Mouse (Mus musculus): ENCODE measurements around the gene Rhpn2. TPM values are rescaled to one million over a fixed set of nuclear protein-coding genes. Genes with fewer than 3 reads are reported as not detected.

Rhpn2 gene
- polyA plus RNA-seq, 1 experiment from 2014 or later: 3.9 TPM

DNA sequence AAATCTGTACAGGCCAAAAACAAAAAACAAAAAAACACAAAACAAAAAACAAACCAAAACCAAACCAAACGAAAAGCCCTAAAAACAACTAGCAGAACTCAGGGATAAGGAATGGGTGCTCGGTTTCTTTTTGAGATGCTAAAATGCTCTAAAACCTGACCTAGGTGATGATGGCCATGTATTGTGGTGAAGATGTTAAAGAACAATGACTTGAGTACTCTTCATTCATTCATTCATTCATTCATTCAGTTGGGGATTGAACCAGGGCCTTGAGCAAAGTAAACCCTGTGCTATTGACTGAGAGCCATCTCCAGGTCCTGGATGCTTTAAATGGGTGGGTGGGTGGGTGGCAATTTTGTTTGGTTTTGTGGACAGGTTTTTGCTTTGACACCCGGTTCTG is 17.2 kb downstream of the Rhpn2 start:
- no peak overlapping the region for H3K27ac ChIP-seq
- H3K9ac ChIP-seq: no peak overlapping the region
- H3K4me1 ChIP-seq (replicated peaks): no peaks in the 10 kb centered on the region
- 91% methylated on average over 3 of the region's 3 CpGs for WGBS
- H3K4me2 ChIP-seq: no peak overlapping the region
- no peak for ATAC-seq (ENCODE audit: low FRiP score)
- no peaks in the 10 kb centered on the region for H3K9me3 ChIP-seq
- H3K36me3 ChIP-seq: no peaks in the 10 kb centered on the region
- H3K4me3 ChIP-seq: no peak overlapping the region
- H3K27me3 ChIP-seq: no peaks in the 10 kb centered on the region

DNA sequence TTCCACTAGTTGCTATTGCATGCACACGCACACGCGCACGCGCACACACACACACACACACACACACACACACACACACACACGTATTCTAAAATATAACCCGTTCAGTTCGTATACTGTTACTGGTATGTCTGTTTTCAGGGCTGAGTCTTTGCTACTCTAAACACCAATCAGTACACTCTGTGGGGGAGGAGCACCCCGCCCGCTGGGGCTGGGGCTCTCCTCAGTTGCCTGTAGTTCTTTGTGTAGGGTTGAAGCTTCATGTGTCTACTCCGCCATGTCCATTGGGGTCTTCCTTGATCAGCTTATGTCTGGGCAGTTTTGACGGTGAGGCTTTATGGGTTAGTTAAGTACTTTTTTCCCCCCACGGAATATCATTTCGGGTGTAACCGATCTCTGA is 19.3 kb downstream of the Rhpn2 start:
- H3K9me3 ChIP-seq: no peaks in the 10 kb centered on the region
- H3K27ac ChIP-seq: no peak overlapping the region
- H3K4me1 ChIP-seq (replicated peaks): no peaks in the 10 kb centered on the region
- no peaks in the 10 kb centered on the region for H3K36me3 ChIP-seq
- whole genome bisulfite sequencing: 92% methylated on average over 15 of the region's 15 CpGs
- no peak for ATAC-seq (ENCODE audit: low FRiP score)
- no peak overlapping the region for H3K9ac ChIP-seq
- no peaks in the 10 kb centered on the region for H3K27me3 ChIP-seq
- no peak overlapping the region for H3K4me3 ChIP-seq
- no peak overlapping the region for H3K4me2 ChIP-seq

DNA sequence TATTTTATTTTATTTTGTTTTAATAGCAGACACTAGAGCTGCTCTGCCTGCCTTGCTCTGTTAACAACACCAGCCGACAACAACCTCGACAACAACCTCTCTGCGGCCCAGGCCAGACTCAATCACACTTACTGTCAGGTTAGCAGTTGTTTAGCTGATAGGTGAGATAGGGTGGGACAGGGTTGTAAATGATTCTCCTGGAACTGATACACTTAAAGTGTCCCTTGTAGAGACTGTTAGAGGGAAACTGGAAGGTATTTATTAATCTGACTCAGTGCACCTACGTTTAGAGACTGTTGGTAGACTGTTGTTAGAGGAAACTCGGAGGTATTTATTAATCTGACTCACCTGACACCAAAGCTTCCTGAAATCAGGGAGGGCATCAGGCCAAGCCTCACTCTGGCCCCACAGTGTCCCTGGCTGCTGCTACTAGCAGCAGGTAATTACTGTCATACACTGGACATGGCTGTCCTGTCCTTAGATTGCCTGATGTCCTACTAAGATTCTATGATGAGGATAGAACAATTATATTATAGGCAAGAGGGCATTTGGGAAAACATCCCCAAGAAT is 21.4 kb downstream of the Rhpn2 start:
- no peak overlapping the region for H3K27ac ChIP-seq
- no peaks in the 10 kb centered on the region for H3K27me3 ChIP-seq
- no peak overlapping the region for H3K9ac ChIP-seq
- no peaks in the 10 kb centered on the region for H3K9me3 ChIP-seq
- H3K4me3 ChIP-seq: no peak overlapping the region
- H3K4me1 ChIP-seq (replicated peaks): no peaks in the 10 kb centered on the region
- 87% methylated on average over 5 of the region's 5 CpGs for WGBS
- ATAC-seq (ENCODE audit: low FRiP score): no peak
- no peaks in the 10 kb centered on the region for H3K36me3 ChIP-seq
- no peak overlapping the region for H3K4me2 ChIP-seq

DNA sequence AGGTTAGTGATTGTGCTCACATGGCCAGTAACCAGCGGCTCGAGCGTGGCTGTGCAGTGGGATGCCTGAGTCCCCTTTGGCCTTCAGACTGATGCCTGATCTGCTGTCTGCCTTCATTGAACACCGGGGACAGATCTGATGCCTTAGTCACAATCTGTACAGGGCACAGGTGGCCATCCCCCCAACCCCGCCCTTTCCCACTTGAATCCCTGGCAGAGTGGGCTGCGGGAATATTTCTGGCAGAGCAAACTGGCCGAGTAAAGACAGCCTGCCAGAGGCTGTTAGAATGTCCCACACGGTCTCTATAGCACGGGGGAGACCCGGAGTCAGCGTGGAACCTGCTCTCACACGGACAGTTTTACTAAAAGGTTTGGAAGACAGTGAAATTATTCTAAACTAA is 23.7 kb downstream of the Rhpn2 start:
- Histone ChIP-seq H3K36me3 (no peaks in the 10 kb centered on the region), H3K27me3 (no peaks in the 10 kb centered on the region), H3K27ac (no peak overlapping the region), H3K4me1 (replicated peaks) (no peaks in the 10 kb centered on the region), H3K9ac (no peak overlapping the region), H3K9me3 (no peaks in the 10 kb centered on the region), H3K4me2 (no peak overlapping the region), H3K4me3 (no peak overlapping the region)
- 89% methylated on average over 12 of the region's 12 CpGs for WGBS
- no peak for ATAC-seq (ENCODE audit: low FRiP score)

DNA sequence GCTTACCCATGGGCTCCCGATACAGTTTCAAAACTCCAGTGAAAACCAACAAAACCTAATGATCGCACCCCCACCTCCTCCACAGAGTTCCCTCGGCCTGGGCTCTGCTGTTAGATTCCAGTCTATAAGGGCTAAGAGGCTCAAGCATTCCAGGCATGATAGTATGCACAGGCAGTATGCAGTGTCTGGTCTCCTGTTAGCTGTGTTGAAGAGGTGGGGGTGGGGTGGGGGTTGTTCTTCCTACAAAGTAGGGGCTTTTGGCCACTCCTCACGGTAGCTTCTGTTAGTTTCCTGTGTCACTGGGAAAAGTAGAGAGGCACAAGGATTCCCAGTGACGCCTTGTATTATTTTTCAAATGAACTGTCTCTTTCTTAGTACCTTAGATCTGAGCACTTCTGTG is 28.3 kb downstream of the Rhpn2 start:
- Histone ChIP-seq H3K9ac (no peak overlapping the region), H3K27me3 (no peaks in the 10 kb centered on the region), H3K4me1 (replicated peaks) (no peaks in the 10 kb centered on the region), H3K36me3 (no peaks in the 10 kb centered on the region), H3K4me2 (no peak overlapping the region), H3K9me3 (no peaks in the 10 kb centered on the region), H3K27ac (no peak overlapping the region), H3K4me3 (no peak overlapping the region)
- no peak for ATAC-seq (ENCODE audit: low FRiP score)
- 75% methylated on average over 5 of the region's 5 CpGs for WGBS

DNA sequence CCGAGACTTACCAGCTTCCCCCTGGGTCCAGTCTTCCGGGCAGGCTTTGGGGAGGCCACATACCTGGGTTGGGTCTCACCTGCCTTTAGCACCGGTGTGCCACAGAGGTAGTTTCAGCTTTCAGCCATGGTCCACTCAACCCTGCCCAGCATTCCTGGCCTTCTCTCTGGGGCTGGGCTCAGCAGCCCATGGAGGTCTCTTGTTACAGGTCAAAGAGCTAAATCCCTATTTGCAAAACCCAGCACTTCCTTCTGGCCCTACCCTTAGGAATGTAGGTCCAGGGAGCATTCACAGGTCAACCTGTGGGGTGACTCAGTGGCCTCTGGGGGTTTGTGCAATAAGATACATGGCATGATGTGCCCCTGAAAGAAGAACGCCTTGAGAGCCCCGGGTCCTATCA is 28.9 kb downstream of the Rhpn2 start:
- no peaks in the 10 kb centered on the region for H3K9me3 ChIP-seq
- H3K9ac ChIP-seq: no peak overlapping the region
- no peaks in the 10 kb centered on the region for H3K4me1 ChIP-seq (replicated peaks)
- no peak overlapping the region for H3K4me3 ChIP-seq
- H3K4me2 ChIP-seq: no peak overlapping the region
- ATAC-seq (ENCODE audit: low FRiP score): no peak
- no peaks in the 10 kb centered on the region for H3K27me3 ChIP-seq
- WGBS: 82% methylated on average over 5 of the region's 5 CpGs
- H3K27ac ChIP-seq: no peak overlapping the region
- H3K36me3 ChIP-seq: no peaks in the 10 kb centered on the region

DNA sequence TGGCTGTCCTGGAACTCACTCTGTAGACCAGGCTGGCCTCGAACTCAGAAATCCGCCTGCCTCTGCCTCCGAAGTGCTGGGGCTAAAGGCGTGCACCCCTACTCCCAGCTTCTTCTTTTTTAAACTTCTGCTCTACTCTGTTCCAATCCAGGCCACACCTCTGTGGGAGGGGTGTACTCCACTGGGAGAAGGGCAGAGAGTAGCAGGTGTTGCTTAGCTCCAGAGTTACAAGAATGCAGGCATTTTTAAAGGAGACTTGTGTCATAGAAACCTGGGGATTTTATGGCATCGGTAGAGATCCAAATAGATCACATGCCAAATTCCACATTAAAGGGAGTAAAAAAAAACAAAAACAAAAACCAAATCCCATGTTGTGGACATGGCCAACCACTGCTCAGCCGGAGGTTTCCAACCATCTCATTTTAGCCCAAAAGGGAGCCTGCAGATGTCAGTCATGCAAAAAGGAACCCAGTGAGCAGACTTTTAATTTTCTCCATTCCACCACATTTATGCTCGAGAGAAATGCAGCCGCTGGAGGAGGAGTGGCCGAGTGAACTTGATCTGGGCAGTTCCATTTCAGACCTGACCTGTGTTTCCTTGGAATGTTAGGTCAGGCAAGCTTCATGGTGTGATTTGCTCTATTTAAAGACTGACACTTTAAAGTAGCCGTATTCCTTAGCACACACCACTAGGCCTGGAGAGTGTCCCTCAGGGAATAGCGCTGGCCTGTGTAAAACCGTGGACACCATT is 31.4 kb downstream of the Rhpn2 start:
- Histone ChIP-seq H3K4me3 (no peak overlapping the region), H3K4me2 (no peak overlapping the region), H3K4me1 (replicated peaks) (no peaks in the 10 kb centered on the region), H3K27me3 (no peaks in the 10 kb centered on the region), H3K27ac (no peak overlapping the region), H3K36me3 (no peaks in the 10 kb centered on the region), H3K9ac (no peak overlapping the region), H3K9me3 (no peaks in the 10 kb centered on the region)
- ATAC-seq (ENCODE audit: low FRiP score): no peak
- WGBS: 77% methylated on average over 12 of the region's 12 CpGs

DNA sequence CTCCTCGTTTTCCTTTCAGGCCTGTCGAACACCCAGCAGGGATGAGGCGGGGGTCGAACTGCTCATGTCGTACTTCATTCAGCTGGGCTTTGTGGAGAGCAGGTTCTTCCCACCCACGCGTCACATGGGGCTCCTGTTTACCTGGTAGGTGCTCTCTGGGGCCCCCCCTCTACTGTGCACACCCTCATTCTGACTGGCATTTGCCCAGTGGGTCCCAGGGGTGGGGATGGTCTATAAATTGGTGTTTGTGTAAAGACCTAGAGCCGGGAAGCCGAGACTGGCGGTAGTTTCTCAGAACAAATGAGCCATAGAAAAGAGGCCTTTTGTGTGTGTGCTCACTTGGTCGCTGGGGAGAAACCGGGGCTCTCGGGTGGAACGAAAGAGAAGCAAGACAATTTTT is 37.1 kb downstream of the Rhpn2 start:
- Histone ChIP-seq H3K27ac (peak overlapping the region; percentile 53; the same call in 1 of the 2 replicates), H3K36me3 (no peaks in the 10 kb centered on the region), H3K9ac (no peak overlapping the region), H3K4me2 (no peak overlapping the region), H3K9me3 (no peaks in the 10 kb centered on the region), H3K4me1 (replicated peaks) (peaks cover 7% of the 10 kb centered on the region; the same call in 1 of the 2 replicates), H3K27me3 (no peaks in the 10 kb centered on the region), H3K4me3 (no peak overlapping the region)
- no peak for ATAC-seq (ENCODE audit: low FRiP score)
- 10% methylated on average over 14 of the region's 14 CpGs for WGBS

DNA sequence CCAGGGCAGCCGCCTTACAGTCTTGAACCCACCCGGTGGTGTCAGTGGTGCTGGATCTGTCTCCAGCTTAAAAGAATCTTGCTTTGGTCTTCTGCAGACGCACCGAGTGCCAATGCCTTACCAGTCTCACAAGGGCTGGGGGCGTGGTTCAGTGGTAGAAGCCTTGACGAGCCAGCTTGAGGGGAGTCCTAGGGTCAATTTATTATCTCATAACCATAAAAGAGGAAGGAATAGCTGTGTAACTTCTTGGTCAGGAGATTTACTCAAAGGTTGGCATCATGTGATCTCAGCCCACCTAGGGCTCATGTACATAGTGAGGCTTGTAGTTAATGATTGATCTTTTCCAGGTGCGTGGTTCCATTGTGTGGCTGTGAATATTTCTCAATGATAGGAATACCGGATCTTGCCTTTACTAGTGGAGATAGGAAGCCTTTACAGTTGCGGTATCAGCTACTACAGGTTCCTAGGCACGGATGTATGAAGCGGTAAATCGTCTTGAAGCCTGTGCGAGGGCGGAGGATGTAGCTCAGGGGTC is 38.6 kb downstream of the Rhpn2 start:
- H3K9me3 ChIP-seq: no peaks in the 10 kb centered on the region
- H3K4me1 ChIP-seq (replicated peaks): peaks cover 7% of the 10 kb centered on the region; the same call in 1 of the 2 replicates
- H3K4me3 ChIP-seq: no peak overlapping the region
- H3K4me2 ChIP-seq: no peak overlapping the region
- no peaks in the 10 kb centered on the region for H3K27me3 ChIP-seq
- no peaks in the 10 kb centered on the region for H3K36me3 ChIP-seq
- no peak for ATAC-seq (ENCODE audit: low FRiP score)
- 93% methylated on average over 14 of the region's 14 CpGs for WGBS
- no peak overlapping the region for H3K27ac ChIP-seq
- H3K9ac ChIP-seq: no peak overlapping the region

DNA sequence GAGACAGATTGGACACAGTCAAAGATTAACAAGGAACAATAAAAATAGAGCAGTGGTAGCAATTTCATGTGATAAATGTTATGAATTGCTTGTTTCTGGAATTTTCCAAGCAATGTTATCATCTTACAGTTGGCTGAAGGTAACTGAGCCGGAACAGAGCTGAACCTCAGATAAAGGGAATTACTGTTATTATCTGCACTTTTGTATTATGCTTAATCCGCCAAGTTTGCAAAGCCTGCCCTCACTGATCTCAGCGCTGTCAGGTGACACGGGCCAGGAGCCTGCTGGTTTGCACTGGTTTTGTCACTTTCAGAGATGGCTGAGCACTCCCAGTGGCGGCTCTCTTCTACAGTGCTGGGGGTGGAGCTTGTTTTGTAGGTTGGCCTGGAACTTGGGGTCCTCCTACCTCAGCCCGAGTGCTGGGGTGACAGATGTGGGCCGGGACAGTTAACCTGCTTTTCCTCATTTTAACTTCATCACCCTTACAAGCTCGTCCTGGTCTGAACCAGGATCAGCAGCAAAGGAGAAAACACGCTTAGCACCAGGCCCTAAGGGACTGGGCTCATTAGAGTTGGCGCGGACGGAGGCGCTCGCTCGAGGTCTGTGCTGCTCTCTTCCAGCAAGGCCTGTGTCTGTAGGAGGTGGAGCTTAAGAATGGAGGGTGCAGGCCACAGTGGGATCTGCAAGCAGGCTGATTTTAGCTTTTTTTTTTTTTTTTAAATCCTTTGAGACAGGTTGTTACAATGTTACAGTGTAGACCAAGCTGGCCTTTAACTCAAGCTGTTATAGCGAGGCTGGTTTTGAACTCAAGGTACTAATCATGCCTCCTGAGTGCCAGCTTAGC is 39.4 kb downstream of the Rhpn2 start:
- Histone ChIP-seq H3K9me3 (no peaks in the 10 kb centered on the region), H3K9ac (no peak overlapping the region), H3K27ac (no peak overlapping the region), H3K4me1 (replicated peaks) (peaks cover 7% of the 10 kb centered on the region; the same call in 1 of the 2 replicates), H3K4me3 (no peak overlapping the region), H3K36me3 (no peaks in the 10 kb centered on the region), H3K27me3 (no peaks in the 10 kb centered on the region), H3K4me2 (no peak overlapping the region)
- 67% methylated on average over 16 of the region's 16 CpGs for WGBS
- ATAC-seq (ENCODE audit: low FRiP score): 0 out of 2 replicates have a peak, but pooled peaks have one; percentile 32

DNA sequence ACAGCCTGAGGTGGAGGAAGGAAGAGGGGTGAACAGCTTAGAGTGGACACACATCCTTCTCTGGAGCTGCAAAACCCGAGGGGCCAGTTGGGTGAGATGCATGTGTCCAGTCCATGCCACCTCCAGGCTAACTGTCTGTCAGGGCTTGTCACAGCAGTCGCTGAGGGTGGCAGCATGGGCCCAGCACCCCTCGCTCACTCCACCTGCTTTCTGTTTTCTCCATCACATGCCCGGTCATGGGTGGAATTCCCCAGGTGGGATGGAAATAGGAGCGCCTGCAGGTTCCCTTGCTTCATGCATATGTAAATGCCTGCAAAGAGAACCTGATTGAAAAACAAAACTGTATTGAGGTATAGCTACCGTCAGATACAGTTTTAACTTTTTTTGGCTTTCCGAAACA is 40.3 kb downstream of the Rhpn2 start:
- no peak overlapping the region for H3K4me2 ChIP-seq
- H3K27ac ChIP-seq: no peak overlapping the region
- no peak overlapping the region for H3K4me3 ChIP-seq
- no peaks in the 10 kb centered on the region for H3K9me3 ChIP-seq
- no peaks in the 10 kb centered on the region for H3K27me3 ChIP-seq
- H3K4me1 ChIP-seq (replicated peaks): peaks cover 7% of the 10 kb centered on the region; the same call in 1 of the 2 replicates
- WGBS: 82% methylated on average over 7 of the region's 7 CpGs
- ATAC-seq (ENCODE audit: low FRiP score): no peak
- no peaks in the 10 kb centered on the region for H3K36me3 ChIP-seq
- H3K9ac ChIP-seq: no peak overlapping the region

DNA sequence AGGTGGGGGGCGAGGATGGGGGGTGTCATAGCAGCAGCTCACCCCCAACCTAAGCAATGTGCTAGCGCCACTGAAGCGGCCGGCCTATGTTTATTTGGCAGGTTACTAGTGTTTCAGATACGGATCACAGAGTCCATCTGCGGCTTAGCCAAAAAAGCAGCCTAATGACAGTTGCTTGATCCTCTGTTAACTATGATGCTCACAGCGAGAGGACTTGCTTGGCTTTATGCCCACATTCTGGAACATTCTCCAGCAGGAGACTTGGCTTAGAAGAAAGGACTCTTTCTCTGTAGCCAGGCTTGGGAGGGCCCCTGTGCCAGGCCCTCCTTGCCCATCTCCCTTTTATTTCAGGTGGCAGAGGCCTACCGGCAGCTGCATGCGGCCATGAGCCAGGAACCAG is 42.7 kb downstream of the Rhpn2 start:
- H3K27ac ChIP-seq: no peak overlapping the region
- no peaks in the 10 kb centered on the region for H3K36me3 ChIP-seq
- no peak for ATAC-seq (ENCODE audit: low FRiP score)
- H3K4me3 ChIP-seq: no peak overlapping the region
- 84% methylated on average over 9 of the region's 9 CpGs for WGBS
- no peak overlapping the region for H3K9ac ChIP-seq
- H3K27me3 ChIP-seq: no peaks in the 10 kb centered on the region
- 0 out of 2 replicates have a peak, but pooled peaks cover 4% of the 10 kb centered on the region for H3K4me1 ChIP-seq (replicated peaks)
- H3K4me2 ChIP-seq: no peak overlapping the region
- H3K9me3 ChIP-seq: no peaks in the 10 kb centered on the region
